ENCODE assay signal across 12 mouse cellular contexts in genomic region chr1:38198393-38199029, GRCm38 (mm10).
DNase-seq lines count a peak whose midpoint lies in the region; ATAC-seq and TF ChIP-seq lines count a peak whose summit lies in the region.
"Had no signal": no experiment of that assay in that cellular context is flagged by ENCODE, and none has a peak within 500 bp of the region (broad histone marks: within the 10 kb centered on the region; RNA-seq: fewer than 3 reads in every experiment).

No protein-coding gene starts in this region.

- H3K4me3 ChIP-seq in forebrain, postnatal 0 days (ENCODE audit: low read depth, low read length) = no peak overlapping the region
- no peak overlapping the region for H3K4me3 ChIP-seq in midbrain, embryonic 16.5 days (ENCODE audit: low read depth, low read length)
- H3K4me3 ChIP-seq: embryonic facial prominence, embryonic 13.5 days had no signal

- no peak for TF ChIP-seq CTCF in forebrain, postnatal 0 days (IDR thresholded peaks at IDR 0.05; ENCODE audit: low read depth)

- H3K9me3 ChIP-seq in forebrain, postnatal 0 days (ENCODE audit: low read length) = no peaks in the 10 kb centered on the region
- H3K9me3 ChIP-seq in midbrain, embryonic 16.5 days (replicated peaks; ENCODE audit: control insufficient read depth, low read length, poor library complexity, severe bottlenecking) = no peaks in the 10 kb centered on the region
- H3K9me3 ChIP-seq: embryonic facial prominence, embryonic 13.5 days had no signal

- H3K9ac ChIP-seq in forebrain, postnatal 0 days = peak overlapping the region; percentile 32
- H3K9ac ChIP-seq in midbrain, embryonic 16.5 days (ENCODE audit: low read depth, low read length) = peak overlapping the region; percentile 16; the same call in 1 of the 2 replicates
- H3K9ac ChIP-seq: embryonic facial prominence, embryonic 13.5 days had no signal

- no peaks in the 10 kb centered on the region for H3K36me3 ChIP-seq in forebrain, postnatal 0 days (ENCODE audit: insufficient read depth)
- no peaks in the 10 kb centered on the region for H3K36me3 ChIP-seq in midbrain, embryonic 16.5 days (ENCODE audit: control insufficient read depth, insufficient read depth, low read length)

- H3K4me2 ChIP-seq in forebrain, postnatal 0 days (ENCODE audit: low read depth) = no peak overlapping the region
- H3K4me2 ChIP-seq in midbrain, embryonic 16.5 days (ENCODE audit: low read length) = no peak overlapping the region
- H3K4me2 ChIP-seq: embryonic facial prominence, embryonic 13.5 days had no signal

- no peak for ATAC-seq in cerebellum, adult (ENCODE audit: insufficient number of reproducible peaks, low FRiP score, low TSS enrichment)
- peak; percentile 32 for ATAC-seq in forebrain, postnatal 0 days
- ATAC-seq in midbrain, embryonic 16.5 days = peak; percentile 47; the same call in 1 of the 2 replicates
- ATAC-seq in frontal cortex, adult (ENCODE audit: low TSS enrichment) = no peak

- no peaks in the 10 kb centered on the region for H3K27me3 ChIP-seq in forebrain, postnatal 0 days (ENCODE audit: insufficient read depth, low read length)
- no peaks in the 10 kb centered on the region for H3K27me3 ChIP-seq in midbrain, embryonic 16.5 days (ENCODE audit: control insufficient read depth, insufficient read depth, low read depth, low read length)
- H3K27me3 ChIP-seq: embryonic facial prominence, embryonic 13.5 days had no signal

- H3K27ac ChIP-seq in forebrain, postnatal 0 days (ENCODE audit: low read depth, low read length) = peak overlapping the region; percentile 76
- peak overlapping the region; percentile 82 for H3K27ac ChIP-seq in midbrain, embryonic 16.5 days (ENCODE audit: low read length)
- H3K27ac ChIP-seq: embryonic facial prominence, embryonic 13.5 days; kidney, postnatal 0 days had no signal

- peaks cover 37% of the 10 kb centered on the region for H3K4me1 ChIP-seq in forebrain, postnatal 0 days (ENCODE audit: insufficient read depth)
- peaks cover 44% of the 10 kb centered on the region for H3K4me1 ChIP-seq in midbrain, embryonic 16.5 days (ENCODE audit: control insufficient read depth, insufficient read depth, low read length)

- DNase-seq in cerebellum, adult 11 months = peak; percentile 39
- DNase-seq in cerebellum, postnatal 14 days = peak; percentile 76 to 77
- DNase-seq in forebrain, postnatal 0 days = peak; percentile 64
- DNase-seq in left cerebral cortex, adult 9 months (ENCODE audit: low spot score in 2 of 2) = no peak
- no peak for DNase-seq in lung, postnatal 4 days
- DNase-seq: adrenal gland, postnatal 14 days; gastrocnemius, postnatal 36 days had no signal

- WGBS in forebrain, postnatal 0 days = 16% methylated on average over 15 of the region's 15 CpGs
- 14% methylated on average over 15 of the region's 15 CpGs for WGBS in midbrain, embryonic 16.5 days

Comparison
In these comparisons a context has a peak if more than half of its experiments do, and no peak if none do; other contexts are left out.
1. DNase-seq: peak in cerebellum, adult 11 months (single experiment), cerebellum, postnatal 14 days (2 of 2) and forebrain, postnatal 0 days (single experiment); none in left cerebral cortex, adult 9 months (0 of 2) and lung, postnatal 4 days (0 of 2).
2. ATAC-seq: peak in forebrain, postnatal 0 days (single experiment) and midbrain, embryonic 16.5 days (single experiment); none in cerebellum, adult (single experiment) and frontal cortex, adult (single experiment).